Mouse (Mus musculus) olfactory bulb, adult 2 months (tissue): ENCODE data around the gene Lmtk3.

Experiments
- CTCF ChIP-seq: fragments of 200-500 bp; IDR thresholded peaks from 2 replicates; pipeline ENCODE4 v1.5.1; 2012; ENCODE audit warnings: low read depth, mild to moderate bottlenecking, low read length, moderate library complexity; ENCODE audit not compliant: insufficient read depth
- POLR2A ChIP-seq: fragments of 200-500 bp; IDR thresholded peaks from 2 replicates; pipeline ENCODE4 v1.6.1; 2012; ENCODE audit warnings: mild to moderate bottlenecking, low read depth, low read length, moderate library complexity; ENCODE audit not compliant: insufficient read depth

GRCm38 (mm10) chr7:45833924-45834323, 50.4 kb downstream of the Lmtk3 start:
- no peak for TF ChIP-seq CTCF
- no peak for TF ChIP-seq POLR2A
